Mouse (Mus musculus) kidney, adult 2 months (tissue): ENCODE data around the gene Limch1.

Experiments
- CTCF ChIP-seq: fragments of 200-500 bp; conservative IDR thresholded peaks from 2 replicates; pipeline ENCODE4 v1.5.1; 2011; ENCODE audit warnings: low read depth, mild to moderate bottlenecking, control low read depth, low read length, moderate library complexity, mixed read lengths; ENCODE audit not compliant: insufficient read depth, insufficient read length
- POLR2A ChIP-seq: fragments of 200-500 bp; IDR thresholded peaks from one replicate; pipeline ENCODE4 v1.6.1; 2011; ENCODE audit warnings: low read depth, low read length, control low read depth

GRCm38 (mm10) chr5:66718413-66718812 is 27.2 kb upstream of the Limch1 start:
- TF ChIP-seq CTCF (no peak), POLR2A (no peak)
